Mouse (Mus musculus): ENCODE measurements around the gene Gpr34.

Gpr34 gene

DNA sequence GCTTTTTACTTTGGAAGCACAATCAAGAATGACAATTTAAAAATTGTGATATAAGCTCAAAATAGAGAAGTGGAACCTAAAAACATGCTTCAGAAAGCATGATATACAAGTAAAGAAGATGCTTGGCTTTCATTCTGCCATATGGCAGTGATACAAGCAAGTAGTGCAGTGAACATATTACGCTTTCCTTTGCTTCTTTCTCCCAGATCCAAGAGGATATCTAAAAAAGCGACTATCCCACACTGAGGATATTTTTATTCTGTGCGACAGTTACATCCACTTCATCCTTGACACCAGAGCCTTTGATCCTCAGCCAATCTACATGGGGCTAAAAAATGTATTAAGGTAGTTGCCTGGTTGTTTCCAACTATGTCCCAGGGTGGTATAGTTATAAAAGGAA is 49.9 kb downstream of the Gpr34 start:
- no peak for DNase-seq

DNA sequence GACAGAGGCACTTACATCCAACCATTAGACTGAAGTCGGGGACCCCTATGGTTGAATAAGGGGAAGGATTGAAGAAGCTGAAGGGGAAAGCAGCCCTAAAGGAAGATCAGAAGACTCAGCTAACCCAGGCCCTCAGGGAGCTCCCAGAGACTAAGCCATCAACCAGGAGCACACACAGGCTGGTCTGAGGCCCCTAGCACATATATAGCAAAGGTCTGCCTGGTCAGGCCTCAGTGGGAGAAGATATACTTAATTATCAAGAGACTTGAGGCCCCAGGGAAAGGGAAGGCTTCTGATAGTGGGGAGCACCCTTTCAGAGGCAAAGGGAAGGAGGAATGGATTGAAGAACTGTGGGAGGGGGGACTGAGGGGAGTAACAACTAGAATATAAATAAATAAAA is 54.7 kb downstream of the Gpr34 start:
- DNase-seq: no peak

DNA sequence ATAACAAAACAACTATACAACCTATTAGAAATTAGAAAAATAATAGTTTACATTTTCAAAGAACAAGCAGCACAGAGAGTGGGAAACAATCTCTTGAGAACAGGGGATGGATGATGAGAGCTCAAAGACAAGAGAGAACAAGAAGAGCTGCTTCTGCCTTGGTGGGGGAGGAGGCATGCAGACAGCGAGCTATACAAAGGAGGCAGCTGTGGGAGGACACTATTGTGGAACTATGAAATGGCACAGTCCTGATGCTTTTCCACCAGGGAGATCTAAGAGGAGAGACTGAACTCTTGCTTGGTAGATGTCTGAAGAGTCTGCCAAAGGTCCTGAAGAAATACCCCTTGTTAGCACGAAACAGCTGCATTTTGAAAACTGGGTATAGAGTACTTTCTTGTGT is 56.5 kb downstream of the Gpr34 start:
- DNase-seq: no peak

All from cerebellum, postnatal 14 days (tissue).